Mouse (Mus musculus) left cerebral cortex, postnatal 10 days (tissue): ENCODE measurements around the gene Izumo4. TPM values are rescaled to one million over a fixed set of nuclear protein-coding genes. Genes with fewer than 3 reads are reported as not detected.
A peak's percentile ranks its signal among the peaks of the same experiment; 100 is the strongest.

Source experiments
- DNase-seq, 2 experiments: peaks; one replicate each; pipeline ENCODE4 v3.0.0; 2021 to 2022; ENCODE audit warnings: low spot score in 2 of 2, mixed read lengths in 1 of 2; ENCODE audit errors: extremely low spot score in 1 of 2
- intact Hi-C: fragments of 180-260 bp; cut with DNase I; formaldehyde crosslinking; loops from one replicate; pipeline ENCODE4 v1.15.1; 2025
- total RNA-seq, 2 experiments: library from RNA; stranded (reverse); gene quantifications; 2 replicates each; pipeline ENCODE4 v1.2.3; 2021

Izumo4 gene
- total RNA-seq, 2 experiments from 2014 or later, result 56.3 to 63.5 TPM

GRCm38 (mm10) chr10:80679556-80680259 lies 22.3 kb upstream of the Izumo4 start:
- no peak for DNase-seq
- intact Hi-C loops, result loop anchor here (5.0 kb wide), 1 partner anchor 102 kb away; the partner anchor contains the start of gene Klf16

GRCm38 (mm10) chr10:80680260-80680696 lies 21.7 kb upstream of the Izumo4 start:
- no peak for DNase-seq
- intact Hi-C loops, result no loop called here

DNA sequence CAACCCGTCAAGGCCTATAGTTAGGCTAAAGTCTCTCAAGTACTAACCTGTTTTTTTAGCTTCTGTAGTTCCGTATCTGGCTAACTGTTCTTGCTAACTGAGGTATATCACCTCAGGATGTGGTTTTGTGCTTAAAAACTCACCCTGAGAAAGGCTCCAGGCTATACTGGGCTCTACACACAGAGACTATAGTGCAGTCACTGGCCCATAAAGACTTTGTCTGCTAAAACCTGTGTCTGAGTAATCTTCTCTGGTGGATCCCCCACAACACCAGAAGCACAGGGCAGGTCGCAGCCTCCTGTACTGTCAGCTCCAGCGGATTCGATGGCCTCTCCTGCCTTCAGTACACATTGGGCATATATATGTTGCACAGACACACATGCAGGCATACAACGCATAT lies 20.0 kb upstream of the Izumo4 start:
- intact Hi-C loops, result no loop called here

GRCm38 (mm10) chr10:80683647-80684046 lies 18.3 kb upstream of the Izumo4 start:
- no peak for DNase-seq
- intact Hi-C loops, result no loop called here

More for the DNA sequence above, 20.0 kb upstream of the Izumo4 start:
- no peak for DNase-seq

DNA sequence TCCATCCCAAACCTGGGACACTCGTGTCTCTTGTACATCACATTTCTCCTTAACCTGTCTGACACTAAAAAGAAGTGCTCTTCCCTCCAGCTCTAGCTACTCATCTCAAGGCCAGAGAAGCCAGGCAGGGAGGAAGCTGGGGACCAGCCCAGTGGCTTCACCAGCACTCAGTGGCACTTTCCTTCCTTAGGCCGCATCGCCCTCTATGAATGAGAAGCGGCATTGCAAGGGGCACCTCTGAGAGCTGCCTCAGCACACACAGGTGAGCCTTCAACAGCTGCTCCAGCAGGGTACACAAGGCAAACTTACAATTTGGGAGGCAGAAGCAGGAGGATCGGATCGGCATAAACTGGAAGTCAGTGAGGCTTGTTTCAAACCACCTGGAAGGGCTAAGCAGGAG lies 17.8 kb upstream of the Izumo4 start:
- DNase-seq, result no peak
- intact Hi-C loops, result no loop called here

DNA sequence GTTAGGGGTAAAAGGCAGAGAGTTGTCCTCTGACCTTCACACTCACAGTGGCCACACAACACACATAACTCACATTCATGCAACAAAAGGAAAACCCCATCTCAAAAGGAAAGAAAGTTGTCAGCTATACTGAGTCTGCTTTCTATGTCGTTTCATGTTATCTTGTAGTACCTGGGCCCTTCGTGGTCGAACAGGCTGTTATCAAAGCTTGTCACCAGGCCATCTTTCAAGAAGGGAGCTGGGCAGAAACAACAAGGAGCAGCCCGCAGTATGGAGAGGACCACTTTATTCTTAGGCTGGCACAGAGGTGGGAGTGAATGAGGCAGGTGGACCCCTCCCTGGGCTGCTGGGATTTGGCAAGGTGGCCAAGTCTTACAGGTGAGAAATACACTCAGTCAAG lies 17.0 kb upstream of the Izumo4 start:
- intact Hi-C loops, result loop anchor here (5.0 kb wide), 1 partner anchor 103 kb away; no protein-coding TSS in a partner anchor
- no peak for DNase-seq

GRCm38 (mm10) chr10:80686617-80687016 lies 15.4 kb upstream of the Izumo4 start:
- intact Hi-C loops, result loop anchor here (5.0 kb wide), 1 partner anchor 104 kb away; no protein-coding TSS in a partner anchor

GRCm38 (mm10) chr10:80687850-80688249 lies 14.1 kb upstream of the Izumo4 start:
- peak in 1 of 2 experiments; percentile 75 for DNase-seq
- intact Hi-C loops, result loop anchor here (5.0 kb wide), 1 partner anchor 106 kb away; no protein-coding TSS in a partner anchor

More at GRCm38 (mm10) chr10:80686617-80687016, 15.4 kb upstream of the Izumo4 start:
- no peak for DNase-seq

DNA sequence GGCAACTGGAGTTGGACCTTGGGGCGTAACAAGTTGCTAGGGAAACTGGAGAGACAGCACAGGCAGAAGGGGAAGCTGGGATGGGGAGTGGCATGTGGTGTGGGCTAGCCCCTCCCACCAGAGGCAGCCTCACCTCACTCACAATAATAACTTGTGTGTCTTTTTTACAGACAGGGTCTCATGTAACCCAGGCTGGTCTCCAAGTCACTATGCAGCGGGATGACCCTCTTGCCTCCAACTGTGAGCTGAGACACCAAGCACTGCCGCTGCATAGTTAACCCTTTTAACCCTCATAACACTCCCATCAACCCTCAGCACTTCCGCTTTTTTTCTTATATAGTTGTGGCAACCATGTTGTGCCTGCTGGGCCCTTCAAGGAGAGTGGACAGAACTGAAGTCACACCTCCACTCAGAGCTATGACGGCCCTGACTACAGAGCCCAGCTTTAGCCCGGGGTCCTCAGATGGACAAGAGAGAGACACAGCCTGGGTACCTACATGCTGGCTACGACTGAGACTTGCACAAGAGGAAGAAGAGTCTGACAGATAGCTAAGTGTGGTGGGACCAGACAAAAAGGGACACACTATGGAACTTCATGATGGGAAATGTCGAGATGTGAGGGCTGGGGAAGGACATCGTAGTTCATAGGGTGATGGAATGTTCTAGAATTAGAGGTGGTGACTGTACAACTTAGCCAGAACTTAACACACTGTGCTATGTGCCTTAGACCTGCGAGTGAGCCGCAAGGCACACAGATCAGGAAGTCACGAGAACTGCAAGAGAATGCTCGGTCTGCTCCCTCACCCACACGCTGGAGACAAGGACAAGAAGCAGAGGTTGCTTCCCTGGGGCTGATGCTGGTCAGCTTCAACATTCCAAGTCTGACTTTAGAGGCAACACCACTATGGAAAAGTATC lies 9.5 kb upstream of the Izumo4 start:
- DNase-seq, result no peak
- intact Hi-C loops, result loop anchor here (10.0 kb wide), 1 partner anchor 258 kb away; the partner anchor contains the start of gene Tcf3

GRCm38 (mm10) chr10:80693401-80694045 lies 8.5 kb upstream of the Izumo4 start:
- no peak for DNase-seq
- intact Hi-C loops, result loop anchor here (10.0 kb wide), 1 partner anchor 259 kb away; the partner anchor contains the start of gene Tcf3

DNA sequence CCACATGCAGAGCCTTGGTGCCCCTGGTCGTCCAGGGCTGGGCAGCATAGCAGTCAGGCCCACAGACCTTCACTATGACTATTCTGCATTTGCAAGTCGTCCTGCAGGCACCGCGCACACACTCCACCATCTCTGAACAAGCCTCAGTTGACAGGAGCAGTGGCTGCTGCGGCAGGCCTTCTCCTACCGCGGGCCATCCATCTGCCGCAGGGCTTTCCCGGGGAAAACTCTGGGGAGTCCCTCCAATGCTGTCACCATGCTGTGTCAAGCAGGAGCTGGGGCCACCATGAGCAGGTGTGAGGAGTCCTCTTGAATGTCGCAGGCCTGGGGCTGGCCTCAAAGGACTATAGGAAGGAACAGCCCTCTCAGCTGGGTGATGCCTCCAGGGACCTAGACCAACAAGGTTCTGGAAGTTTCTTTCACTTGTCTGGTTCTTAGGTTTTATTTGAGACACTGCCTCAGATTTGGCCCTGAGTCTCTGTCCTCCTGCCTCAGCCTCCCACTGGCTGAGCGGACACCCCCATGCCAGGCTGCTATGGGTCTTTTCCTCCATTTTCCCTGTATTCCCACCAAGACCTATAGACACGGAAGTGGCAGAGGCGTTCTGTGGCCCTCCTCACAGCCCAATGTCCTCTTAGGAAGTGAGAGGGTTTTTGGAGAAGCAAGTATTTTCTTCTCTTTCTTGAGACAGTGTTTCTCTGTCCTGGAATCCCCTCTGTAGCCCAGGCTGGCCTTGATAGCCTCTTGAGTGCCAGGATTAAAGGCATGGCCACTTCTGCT lies 7.6 kb upstream of the Izumo4 start:
- no peak for DNase-seq
- intact Hi-C loops, result loop anchor here (10.0 kb wide), 1 partner anchor 260 kb away; the partner anchor contains the start of gene Tcf3

DNA sequence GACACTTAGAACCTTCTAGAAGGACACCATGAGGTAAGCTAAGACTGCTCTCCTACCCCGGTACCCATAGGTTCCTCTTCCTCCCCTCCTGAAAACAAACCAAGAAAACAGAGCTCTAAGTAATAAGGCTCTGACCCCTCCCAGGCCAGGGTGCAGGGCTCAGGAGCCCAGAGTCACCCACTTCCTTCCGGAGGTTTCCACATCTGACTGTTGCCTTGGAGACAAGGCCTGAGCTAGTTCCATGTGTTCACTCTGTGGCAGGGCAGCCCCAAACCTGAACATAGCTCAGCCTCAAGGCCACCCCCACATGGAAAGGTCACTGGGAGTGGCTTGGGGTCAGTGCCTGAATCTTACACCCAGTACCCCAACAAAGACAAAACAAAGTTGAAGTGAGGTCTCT lies 6.8 kb upstream of the Izumo4 start:
- no peak for DNase-seq
- intact Hi-C loops, result loop anchor here (10.0 kb wide), 1 partner anchor 260 kb away; the partner anchor contains the start of gene Tcf3

GRCm38 (mm10) chr10:80695801-80696501 lies 6.0 kb upstream of the Izumo4 start:
- intact Hi-C loops, result loop anchor here (10.0 kb wide), 1 partner anchor 261 kb away; the partner anchor contains the start of gene Tcf3
- no peak for DNase-seq

GRCm38 (mm10) chr10:80696502-80697392 lies 5.2 kb upstream of the Izumo4 start:
- intact Hi-C loops, result loop anchor here (10.0 kb wide), 1 partner anchor 262 kb away; the partner anchor contains the start of gene Tcf3
- no peak for DNase-seq

DNA sequence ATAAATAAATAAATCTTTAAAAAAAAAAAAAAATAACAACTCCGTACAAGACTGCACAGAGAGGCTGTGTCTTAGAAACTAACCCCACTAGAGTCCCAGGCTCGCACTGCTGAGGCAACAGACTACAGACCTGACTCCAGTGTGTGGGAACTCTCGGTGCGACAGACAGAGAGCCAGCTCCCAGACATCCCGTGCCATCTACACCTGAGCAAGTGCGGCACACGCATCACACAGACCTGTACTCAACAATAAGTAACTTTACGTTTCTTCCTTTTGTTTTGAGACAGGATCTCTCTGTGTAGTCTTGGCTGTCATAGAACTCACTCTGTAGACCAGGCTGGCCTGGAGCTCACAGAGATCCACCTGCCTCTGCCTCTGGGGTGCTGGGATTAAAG lies 4.6 kb upstream of the Izumo4 start:
- intact Hi-C loops, result loop anchor here (10.0 kb wide), 1 partner anchor 263 kb away; the partner anchor contains the start of gene Tcf3
- no peak for DNase-seq

DNA sequence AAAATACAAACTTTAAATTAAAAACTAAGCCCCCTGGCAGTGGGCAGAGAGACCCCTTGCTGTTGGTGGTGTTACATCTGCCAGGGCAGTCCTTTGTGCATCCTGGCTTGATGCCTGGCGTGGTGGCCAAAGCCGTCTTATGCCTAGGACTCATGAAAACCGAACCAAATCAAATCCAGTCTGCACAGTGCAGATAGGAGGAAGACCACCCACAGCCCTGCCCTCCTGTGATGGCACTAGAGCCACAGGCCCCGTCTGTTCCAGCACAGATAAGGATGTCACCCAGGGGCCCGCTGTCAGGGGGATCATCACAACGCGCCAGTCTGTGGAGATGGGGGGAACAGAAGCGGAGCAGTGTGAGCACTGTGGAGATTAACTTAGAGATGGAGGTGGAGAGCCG lies 4.2 kb upstream of the Izumo4 start:
- DNase-seq, result no peak
- intact Hi-C loops, result loop anchor here (10.0 kb wide), 1 partner anchor 263 kb away; the partner anchor contains the start of gene Tcf3
